Comparison of ENCODE assay signal across 9 mouse cellular contexts in the genomic region with DNA sequence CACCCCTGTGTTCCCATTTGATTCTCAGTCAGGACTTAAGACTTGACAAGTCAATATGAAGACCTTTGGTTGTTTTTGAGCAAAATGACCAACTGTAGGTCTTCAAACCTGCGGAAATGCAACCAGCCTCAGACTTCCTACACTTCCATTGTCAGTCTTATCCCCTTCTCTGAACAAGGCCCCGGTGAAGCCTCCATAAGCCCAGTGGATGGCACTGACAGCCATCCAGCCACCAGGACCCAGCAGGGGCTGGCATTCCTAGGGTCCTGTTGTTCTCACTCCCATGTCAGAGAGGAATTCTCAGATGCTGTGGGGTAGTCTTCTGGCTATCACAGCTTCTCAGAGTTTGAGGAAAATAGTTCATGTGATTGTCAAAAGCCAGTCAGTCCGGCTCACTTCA. TPM values are rescaled to one million over a fixed set of nuclear protein-coding genes. Genes with fewer than 3 reads are reported as not detected.
A peak's percentile ranks its signal among the peaks of the same experiment; 100 is the strongest.
DNase-seq lines count a peak whose midpoint lies in the region; ATAC-seq lines count a peak whose summit lies in the region.
"Had no signal": no experiment of that assay in that cellular context is flagged by ENCODE, and none has a peak within 500 bp of the region (broad histone marks: within the 10 kb centered on the region; RNA-seq: fewer than 3 reads in every experiment).

No protein-coding gene starts in this region.

- peak overlapping the region; percentile 90 for H3K4me2 ChIP-seq in lung, embryonic 16.5 days (ENCODE audit: low read depth, low read length)
- peak overlapping the region; percentile 88 for H3K4me2 ChIP-seq in embryonic facial prominence, embryonic 13.5 days
- peak overlapping the region; percentile 88 for H3K4me2 ChIP-seq in intestine, embryonic 16.5 days (ENCODE audit: low read depth, low read length)
- peak overlapping the region; percentile 74 for H3K4me2 ChIP-seq in neural tube, embryonic 15.5 days

- H3K36me3 ChIP-seq in lung, embryonic 16.5 days (ENCODE audit: control insufficient read depth, insufficient read depth, low read length): peaks cover 24% of the 10 kb centered on the region
- H3K36me3 ChIP-seq in embryonic facial prominence, embryonic 13.5 days: peaks cover 38% of the 10 kb centered on the region
- H3K36me3 ChIP-seq in intestine, embryonic 16.5 days (ENCODE audit: control insufficient read depth, insufficient read depth, low read length): peaks cover 9% of the 10 kb centered on the region; the same call in 1 of the 2 replicates
- peaks cover 35% of the 10 kb centered on the region for H3K36me3 ChIP-seq in neural tube, embryonic 15.5 days

- peaks cover 16% of the 10 kb centered on the region for H3K4me1 ChIP-seq in lung, embryonic 16.5 days (replicated peaks; ENCODE audit: control insufficient read depth, insufficient read depth, low read length)
- H3K4me1 ChIP-seq in embryonic facial prominence, embryonic 13.5 days: peaks cover 17% of the 10 kb centered on the region
- peaks cover 12% of the 10 kb centered on the region for H3K4me1 ChIP-seq in intestine, embryonic 16.5 days (ENCODE audit: control insufficient read depth, insufficient read depth, low read length)
- peaks cover 27% of the 10 kb centered on the region for H3K4me1 ChIP-seq in neural tube, embryonic 15.5 days

- ATAC-seq in lung, embryonic 16.5 days (ENCODE audit: low read depth): no peak
- no peak for ATAC-seq in embryonic facial prominence, embryonic 13.5 days (ENCODE audit: insufficient number of reproducible peaks, insufficient read depth, low FRiP score, low TSS enrichment, low read depth)
- ATAC-seq in intestine, embryonic 16.5 days: no peak
- no peak for ATAC-seq in neural tube, embryonic 15.5 days (ENCODE audit: low FRiP score)

- H3K27me3 ChIP-seq in lung, embryonic 16.5 days (ENCODE audit: control insufficient read depth, insufficient read depth, low read depth, low read length): no peaks in the 10 kb centered on the region
- H3K27me3 ChIP-seq in embryonic facial prominence, embryonic 13.5 days: no peaks in the 10 kb centered on the region
- H3K27me3 ChIP-seq in intestine, embryonic 16.5 days (replicated peaks; ENCODE audit: control insufficient read depth, insufficient read depth, low read length): no peaks in the 10 kb centered on the region
- H3K27me3 ChIP-seq in neural tube, embryonic 15.5 days (replicated peaks): no peaks in the 10 kb centered on the region

- no peak overlapping the region; the same call in 1 of the 2 replicates for H3K27ac ChIP-seq in lung, embryonic 16.5 days (ENCODE audit: low read length)
- peak overlapping the region; percentile 97 for H3K27ac ChIP-seq in embryonic facial prominence, embryonic 13.5 days
- no peak overlapping the region for H3K27ac ChIP-seq in intestine, embryonic 16.5 days (ENCODE audit: low read length)
- peak overlapping the region; percentile 96; the same call in 1 of the 2 replicates for H3K27ac ChIP-seq in neural tube, embryonic 15.5 days (replicated peaks)

- H3K9me3 ChIP-seq in lung, embryonic 16.5 days (ENCODE audit: control insufficient read depth, low read length): no peaks in the 10 kb centered on the region
- H3K9me3 ChIP-seq in embryonic facial prominence, embryonic 13.5 days: no peaks in the 10 kb centered on the region
- no peaks in the 10 kb centered on the region for H3K9me3 ChIP-seq in intestine, embryonic 16.5 days (ENCODE audit: control insufficient read depth, low read length)
- no peaks in the 10 kb centered on the region for H3K9me3 ChIP-seq in neural tube, embryonic 15.5 days (replicated peaks)

- H3K9ac ChIP-seq in lung, embryonic 16.5 days (ENCODE audit: low read length): peak overlapping the region; percentile 97
- H3K9ac ChIP-seq in embryonic facial prominence, embryonic 13.5 days: peak overlapping the region; percentile 97
- peak overlapping the region; percentile 94 for H3K9ac ChIP-seq in intestine, embryonic 16.5 days (ENCODE audit: low read depth, low read length)
- peak overlapping the region; percentile 70 for H3K9ac ChIP-seq in neural tube, embryonic 15.5 days (replicated peaks)

- H3K4me3 ChIP-seq in lung, embryonic 16.5 days (ENCODE audit: low read length): peak overlapping the region; percentile 91
- peak overlapping the region; percentile 94 for H3K4me3 ChIP-seq in embryonic facial prominence, embryonic 13.5 days
- H3K4me3 ChIP-seq in intestine, embryonic 16.5 days (ENCODE audit: low read length): peak overlapping the region; percentile 96
- H3K4me3 ChIP-seq in neural tube, embryonic 15.5 days (replicated peaks): peak overlapping the region; percentile 91

- 29% methylated on average over 3 of the region's 3 CpGs for WGBS in lung, embryonic 16.5 days
- WGBS in embryonic facial prominence, embryonic 13.5 days: 35% methylated on average over 3 of the region's 3 CpGs
- 37% methylated on average over 3 of the region's 3 CpGs for WGBS in intestine, embryonic 16.5 days
- 43% methylated on average over 3 of the region's 3 CpGs for WGBS in neural tube, embryonic 15.5 days

- no peak for DNase-seq in lung, postnatal 4 days
- no peak for DNase-seq in cerebellum, postnatal 25 days
- no peak for DNase-seq in testis, postnatal 10 days (ENCODE audit: low spot score)
- no peak for DNase-seq in lung, postnatal 36 days
- DNase-seq: cerebellum, adult 11 months had no signal

RNA-seq across cellular contexts. Expression of a gene that starts 1.6 kb away (rescaled TPM):
- 14.3 and 14.9 TPM in 2 replicates for polyA plus RNA-seq in lung, embryonic 16.5 days (2015; fragmentation: Nextera tagmentation; extraction: Ambion mirVana)
- polyA plus RNA-seq in embryonic facial prominence, embryonic 13.5 days (2015; fragmentation: Nextera tagmentation; extraction: Ambion mirVana): 23.1 and 23.4 TPM in 2 replicates
- 8.9 and 9.8 TPM in 2 replicates for polyA plus RNA-seq in intestine, embryonic 16.5 days (2015; fragmentation: Nextera tagmentation; extraction: Ambion mirVana)
- 21.3 and 23.3 TPM in 2 replicates for polyA plus RNA-seq in neural tube, embryonic 15.5 days (2015; fragmentation: Nextera tagmentation; extraction: Ambion mirVana)

RNA-seq across cellular contexts. Expression of a gene that starts 41.7 kb away (rescaled TPM):
- polyA plus RNA-seq in lung, embryonic 16.5 days (2015; fragmentation: Nextera tagmentation; extraction: Ambion mirVana): 19.9 and 20.5 TPM in 2 replicates
- 23.2 and 24.0 TPM in 2 replicates for polyA plus RNA-seq in embryonic facial prominence, embryonic 13.5 days (2015; fragmentation: Nextera tagmentation; extraction: Ambion mirVana)
- 12.2 TPM in 2 replicates for polyA plus RNA-seq in intestine, embryonic 16.5 days (2015; fragmentation: Nextera tagmentation; extraction: Ambion mirVana)
- 15.5 and 16.1 TPM in 2 replicates for polyA plus RNA-seq in neural tube, embryonic 15.5 days (2015; fragmentation: Nextera tagmentation; extraction: Ambion mirVana)

RNA-seq across cellular contexts. Expression of a gene that starts 43.1 kb away (rescaled TPM):
- polyA plus RNA-seq in lung, embryonic 16.5 days (2015; fragmentation: Nextera tagmentation; extraction: Ambion mirVana): 8.6 and 8.9 TPM in 2 replicates
- polyA plus RNA-seq in embryonic facial prominence, embryonic 13.5 days (2015; fragmentation: Nextera tagmentation; extraction: Ambion mirVana): 14.1 and 14.8 TPM in 2 replicates
- 5.8 and 6.6 TPM in 2 replicates for polyA plus RNA-seq in intestine, embryonic 16.5 days (2015; fragmentation: Nextera tagmentation; extraction: Ambion mirVana)
- polyA plus RNA-seq in neural tube, embryonic 15.5 days (2015; fragmentation: Nextera tagmentation; extraction: Ambion mirVana): 17.3 and 17.4 TPM in 2 replicates

RNA-seq across cellular contexts. Expression of a gene that starts 47.9 kb away (rescaled TPM):
- 3.1 and 4.7 TPM in 2 replicates for polyA plus RNA-seq in lung, embryonic 16.5 days (2015; fragmentation: Nextera tagmentation; extraction: Ambion mirVana)
- polyA plus RNA-seq in embryonic facial prominence, embryonic 13.5 days (2015; fragmentation: Nextera tagmentation; extraction: Ambion mirVana): 5.7 and 6.0 TPM in 2 replicates
- polyA plus RNA-seq in intestine, embryonic 16.5 days (2015; fragmentation: Nextera tagmentation; extraction: Ambion mirVana): 2.0 and 2.4 TPM in 2 replicates
- 14.4 and 16.4 TPM in 2 replicates for polyA plus RNA-seq in neural tube, embryonic 15.5 days (2015; fragmentation: Nextera tagmentation; extraction: Ambion mirVana)

Comparison
In these comparisons a context has a peak if more than half of its experiments do, and no peak if none do; other contexts are left out.
1. H3K27ac ChIP-seq: peak in embryonic facial prominence, embryonic 13.5 days (single experiment) and neural tube, embryonic 15.5 days (single experiment); none in lung, embryonic 16.5 days (single experiment) and intestine, embryonic 16.5 days (single experiment).
2. Peak in every context shown above with its lines, with median percentiles within 50 percentile points of each other: H3K4me2 ChIP-seq, H3K4me3 ChIP-seq and H3K9ac ChIP-seq.